Mouse (Mus musculus) neutrophil, adult 5-6 weeks (primary cell): Measurements from ENCODE around the gene Lman2l. TPM values are rescaled to one million over a fixed set of nuclear protein-coding genes. Genes with fewer than 3 reads are reported as not detected.

ENCODE experiments used
- ATAC-seq: fragments of 151-379, 151-347 bp; 2 replicates; pipeline ENCODE4 v1.8.0; 2017; ENCODE audit warnings: mild to moderate bottlenecking, moderate TSS enrichment; ENCODE audit not compliant: insufficient number of reproducible peaks, poor library complexity, low FRiP score, severe bottlenecking; ENCODE audit errors: extremely low read depth
- total RNA-seq: library from RNA; stranded (forward); fragments of 200-1000 nt; gene quantifications from 2 replicates; pipeline ENCODE4 v1.2.3, GENCODE M21; 2017

Lman2l gene
- total RNA-seq, 1 experiment from 2014 or later, result 14.9 TPM

GRCm38 (mm10) chr1:36378880-36379279 lies 66.2 kb downstream of the Lman2l start:
- no peak for ATAC-seq

GRCm38 (mm10) chr1:36371934-36372845 lies 72.9 kb downstream of the Lman2l start, which contains the start of gene Fer1l5:
Fer1l5 (plus strand) TSS chr1:36372291.
- no peak for ATAC-seq

- ATAC-seq, result no peak
These were observed 74.2 kb downstream of the Lman2l start for GRCm38 (mm10) chr1:36370918-36371317.

Other genes starting within 250 kb of the Lman2l start
- gene Uggt1, start 200.6 kb downstream of the Lman2l start, total RNA-seq, result 103 and 117 TPM in 2 replicates
- 433 and 491 TPM in 2 replicates for gene Neurl3, start 170.6 kb downstream of the Lman2l start, total RNA-seq
- 199 and 207 TPM in 2 replicates for gene Arid5a, start 137.5 kb downstream of the Lman2l start, total RNA-seq
- gene Kansl3, start 76.1 kb downstream of the Lman2l start, total RNA-seq, result 57.2 and 67.0 TPM in 2 replicates
- gene Fer1l5, start 73.0 kb downstream of the Lman2l start, total RNA-seq, result 0.35 TPM in 1 of 2 replicates, not detected in the other
- 15.6 and 15.8 TPM in 2 replicates for gene Cnnm4, start 26.3 kb upstream of the Lman2l start, total RNA-seq
- 16.2 and 20.8 TPM in 2 replicates for gene Cnnm3, start 66.6 kb upstream of the Lman2l start, total RNA-seq
- 18.6 and 20.3 TPM in 2 replicates for gene Ankrd23, start 91.6 kb upstream of the Lman2l start, total RNA-seq
- gene Gm42417, start 94.2 kb upstream of the Lman2l start, total RNA-seq, result not detected in 2 replicates
- gene Ankrd39, start 102.2 kb upstream of the Lman2l start, total RNA-seq, result 11.8 and 12.2 TPM in 2 replicates
- 0.25 TPM in 1 of 2 replicates, not detected in the other for gene Sema4c, start 113.1 kb upstream of the Lman2l start, total RNA-seq
- not detected in 2 replicates for gene Fam178b, start 237.9 kb upstream of the Lman2l start, total RNA-seq
- gene Cox5b, start 246.2 kb upstream of the Lman2l start, total RNA-seq, result 136 and 171 TPM in 2 replicates